Mouse (Mus musculus): ENCODE measurements at regions not wholly inside any gene's neighbourhood (a gene's known extent, or its start where the extent isn't known, plus 50 kb on each side); places are given as distances from the start of the nearest gene placed in this dataset.

DNA sequence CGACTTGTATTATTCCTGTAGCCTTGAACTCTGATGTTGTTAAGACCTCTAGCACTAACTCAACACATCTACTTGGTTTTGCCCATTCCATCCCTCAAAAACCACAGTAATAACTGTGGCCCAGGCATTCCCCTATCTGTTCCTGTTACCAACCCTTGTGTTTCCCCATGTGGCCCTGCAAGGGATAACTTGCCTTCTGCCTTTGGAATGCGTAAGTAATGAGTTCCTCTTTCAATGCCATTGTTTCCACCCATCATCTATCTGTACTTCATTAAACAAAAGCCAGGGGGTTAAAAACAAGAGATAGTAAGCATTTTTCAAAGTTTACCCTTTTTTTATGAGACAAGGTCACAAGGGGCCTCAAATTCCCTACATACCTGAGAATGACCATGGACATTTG lies 60.5 kb upstream of the 1110032F04Rik start:
- 78% methylated on average over 2 of the region's 2 CpGs for WGBS
- no peak for ATAC-seq (ENCODE audit: insufficient number of reproducible peaks, low FRiP score, low TSS enrichment, low read depth)

DNA sequence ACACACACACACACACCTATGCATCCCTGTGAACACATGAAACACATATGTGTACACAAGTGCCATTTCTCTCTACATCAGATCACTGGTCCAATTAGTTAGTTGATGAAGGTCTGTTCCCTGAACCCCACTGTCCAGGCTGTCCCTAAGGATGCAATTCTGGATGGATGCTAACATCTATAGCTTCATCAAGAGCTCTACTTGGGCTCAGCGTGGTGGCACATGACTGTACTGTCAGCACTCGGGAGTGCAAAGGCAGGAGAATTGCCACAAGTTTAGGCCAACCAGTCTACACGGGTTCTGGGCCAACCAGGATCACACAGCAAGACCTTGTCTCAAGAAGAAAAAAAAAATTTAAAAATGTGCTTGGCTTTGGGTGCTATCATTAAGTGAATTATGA lies 55.9 kb upstream of the 1110032F04Rik start:
- Histone ChIP-seq H3K4me3 (no peak overlapping the region), H3K36me3 (no peaks in the 10 kb centered on the region), H3K9me3 (no peaks in the 10 kb centered on the region), H3K27ac (no peak overlapping the region), H3K4me2 (no peak overlapping the region), H3K9ac (no peak overlapping the region), H3K27me3 (no peaks in the 10 kb centered on the region), H3K4me1 (no peaks in the 10 kb centered on the region)
- 85% methylated on average over 3 of the region's 3 CpGs for WGBS
- ATAC-seq (ENCODE audit: insufficient number of reproducible peaks, low FRiP score, low TSS enrichment, low read depth), result no peak

More for the DNA sequence above, 60.5 kb upstream of the 1110032F04Rik start:
- no peaks in the 10 kb centered on the region for H3K9me3 ChIP-seq
- no peak overlapping the region for H3K4me2 ChIP-seq
- no peaks in the 10 kb centered on the region for H3K36me3 ChIP-seq
- no peak overlapping the region for H3K9ac ChIP-seq
- no peak overlapping the region for H3K4me3 ChIP-seq
- H3K4me1 ChIP-seq, result no peaks in the 10 kb centered on the region
- H3K27me3 ChIP-seq, result no peaks in the 10 kb centered on the region
- no peak overlapping the region for H3K27ac ChIP-seq

DNA sequence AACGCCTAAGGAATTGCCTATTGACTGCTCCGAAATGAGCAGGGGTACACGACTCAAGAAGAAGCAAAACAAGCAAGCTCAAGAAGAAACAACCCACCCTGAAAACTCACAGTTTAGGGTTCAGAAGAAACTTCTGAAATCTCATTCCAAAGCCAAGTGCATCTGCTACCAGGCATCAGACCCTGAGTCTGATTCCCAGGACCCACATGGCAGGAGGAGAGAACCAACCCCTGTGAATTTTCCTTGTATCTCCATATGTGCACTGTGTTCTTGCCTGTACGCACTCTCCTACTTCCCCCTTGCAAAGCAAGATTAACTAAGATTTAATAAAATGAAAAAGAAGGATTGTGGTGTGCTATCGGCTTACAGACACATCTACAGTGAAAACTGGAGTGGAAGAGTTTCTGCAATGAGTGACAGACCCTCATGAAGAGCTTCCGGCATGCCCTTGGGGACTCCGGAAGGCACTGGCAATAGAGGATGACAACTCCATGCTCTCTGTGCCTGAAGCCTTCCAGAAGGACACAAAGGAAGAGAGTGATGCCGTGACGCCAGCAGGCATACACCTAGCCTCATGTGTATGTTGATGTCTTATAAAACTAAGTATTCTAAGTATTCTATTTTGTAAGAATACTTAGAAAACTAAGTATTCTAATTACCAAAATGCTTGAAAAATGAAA lies 55.2 kb upstream of the 1110032F04Rik start:
- Histone ChIP-seq H3K27ac (no peak overlapping the region), H3K4me2 (no peak overlapping the region), H3K9ac (no peak overlapping the region), H3K4me3 (no peak overlapping the region), H3K36me3 (no peaks in the 10 kb centered on the region), H3K4me1 (no peaks in the 10 kb centered on the region), H3K27me3 (no peaks in the 10 kb centered on the region), H3K9me3 (no peaks in the 10 kb centered on the region)
- 89% methylated on average over 9 of the region's 9 CpGs for WGBS
- ATAC-seq (ENCODE audit: insufficient number of reproducible peaks, low FRiP score, low TSS enrichment, low read depth), result no peak

DNA sequence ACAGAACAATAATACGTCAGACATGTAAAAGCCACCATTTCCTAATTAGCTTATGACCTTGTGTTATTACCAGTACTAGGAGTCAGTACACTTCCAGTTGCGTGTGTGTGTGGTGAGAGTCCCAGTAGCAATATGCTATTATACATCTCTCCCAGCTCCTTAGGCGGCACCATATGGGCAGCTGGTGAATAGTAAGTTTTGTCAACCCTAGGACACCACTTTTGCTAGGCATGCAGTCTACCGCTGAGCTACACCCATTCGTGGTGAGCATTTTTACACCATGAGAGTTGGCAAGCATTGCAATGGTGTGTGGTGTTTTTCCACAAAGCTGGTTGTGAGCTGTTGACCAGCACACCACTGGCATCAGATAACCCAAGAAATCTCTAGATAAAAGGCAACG lies 53.8 kb upstream of the 1110032F04Rik start:
- Histone ChIP-seq H3K4me2 (no peak overlapping the region), H3K36me3 (no peaks in the 10 kb centered on the region), H3K9me3 (no peaks in the 10 kb centered on the region), H3K27ac (no peak overlapping the region), H3K27me3 (no peaks in the 10 kb centered on the region), H3K9ac (no peak overlapping the region), H3K4me1 (no peaks in the 10 kb centered on the region), H3K4me3 (no peak overlapping the region)
- 89% methylated on average over 6 of the region's 6 CpGs for WGBS
- no peak for ATAC-seq (ENCODE audit: insufficient number of reproducible peaks, low FRiP score, low TSS enrichment, low read depth)

DNA sequence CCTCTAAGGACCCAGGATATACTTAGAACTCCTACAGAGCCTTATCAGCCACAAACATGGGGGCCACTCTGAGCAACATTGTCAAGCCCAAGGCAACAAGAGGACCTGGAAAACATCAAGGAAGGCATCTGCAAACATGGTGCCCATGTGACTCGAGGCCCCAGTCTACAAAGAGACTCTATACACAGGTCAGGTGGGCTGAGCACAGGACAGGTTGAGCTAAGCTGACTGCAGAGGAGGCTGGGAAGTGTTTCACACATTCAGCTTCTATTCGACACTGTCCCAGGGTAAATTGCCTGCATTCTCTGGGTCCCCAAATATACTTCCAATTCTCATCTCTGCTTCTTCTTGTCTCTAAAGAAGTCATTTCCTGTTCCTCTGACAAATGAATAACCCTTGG lies 52.1 kb upstream of the 1110032F04Rik start:
- no peaks in the 10 kb centered on the region for H3K36me3 ChIP-seq

More for the DNA sequence above, 52.1 kb upstream of the 1110032F04Rik start:
- H3K27ac ChIP-seq, result no peak overlapping the region
- WGBS, result 60% methylated on average over 2 of the region's 2 CpGs
- H3K4me2 ChIP-seq, result no peak overlapping the region
- no peaks in the 10 kb centered on the region for H3K9me3 ChIP-seq
- no peaks in the 10 kb centered on the region for H3K4me1 ChIP-seq
- H3K9ac ChIP-seq, result no peak overlapping the region
- H3K4me3 ChIP-seq, result no peak overlapping the region
- no peak for ATAC-seq (ENCODE audit: insufficient number of reproducible peaks, low FRiP score, low TSS enrichment, low read depth)
- no peaks in the 10 kb centered on the region for H3K27me3 ChIP-seq
